Mouse (Mus musculus): ENCODE measurements around the gene Tex264. TPM values are rescaled to one million over a fixed set of nuclear protein-coding genes. Genes with fewer than 3 reads are reported as not detected.
A peak's percentile ranks its signal among the peaks of the same experiment; 100 is the strongest.

Gene Tex264
- polyA plus RNA-seq, 1 experiment from 2014 or later = 67.2 TPM

DNA sequence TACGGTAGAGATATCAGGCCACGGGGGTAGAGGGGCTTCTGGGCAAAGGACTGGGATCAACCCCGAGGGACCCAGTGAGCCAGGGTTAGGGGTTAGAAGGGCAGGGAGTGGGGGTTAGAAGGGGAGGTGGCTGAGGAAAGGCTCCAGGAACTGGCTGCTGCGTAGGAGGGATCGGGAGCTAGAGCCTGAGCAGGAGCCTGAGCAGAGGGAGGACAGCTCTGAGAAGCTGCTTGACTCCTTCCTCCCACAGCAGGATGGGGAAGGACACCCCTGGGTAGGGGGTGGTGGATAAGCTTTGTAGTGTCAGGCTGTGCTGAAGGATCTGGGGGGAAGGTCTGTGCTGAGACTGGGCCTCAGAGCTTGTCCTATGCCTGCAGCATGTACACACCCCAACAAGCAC is 28.9 kb downstream of the Tex264 start:
- Histone ChIP-seq H3K4me1 (ENCODE audit: control insufficient read depth, insufficient read depth, low read length) (no peaks in the 10 kb centered on the region; the same call in 1 of the 2 replicates), H3K4me3 (ENCODE audit: low read depth, low read length) (no peak overlapping the region), H3K27ac (ENCODE audit: low read depth, low read length) (no peak overlapping the region), H3K9ac (replicated peaks; ENCODE audit: low read depth, low read length) (no peak overlapping the region), H3K27me3 (ENCODE audit: control insufficient read depth, insufficient read depth, low read length) (no peaks in the 10 kb centered on the region), H3K4me2 (ENCODE audit: low read depth, low read length) (no peak overlapping the region; the same call in 1 of the 2 replicates), H3K36me3 (ENCODE audit: control insufficient read depth, insufficient read depth, low read length) (peaks cover 8% of the 10 kb centered on the region), H3K9me3 (ENCODE audit: control insufficient read depth, low read length) (no peaks in the 10 kb centered on the region)
- 39% methylated on average over 5 of the region's 5 CpGs for WGBS
- ATAC-seq (ENCODE audit: low read depth) = no peak

DNA sequence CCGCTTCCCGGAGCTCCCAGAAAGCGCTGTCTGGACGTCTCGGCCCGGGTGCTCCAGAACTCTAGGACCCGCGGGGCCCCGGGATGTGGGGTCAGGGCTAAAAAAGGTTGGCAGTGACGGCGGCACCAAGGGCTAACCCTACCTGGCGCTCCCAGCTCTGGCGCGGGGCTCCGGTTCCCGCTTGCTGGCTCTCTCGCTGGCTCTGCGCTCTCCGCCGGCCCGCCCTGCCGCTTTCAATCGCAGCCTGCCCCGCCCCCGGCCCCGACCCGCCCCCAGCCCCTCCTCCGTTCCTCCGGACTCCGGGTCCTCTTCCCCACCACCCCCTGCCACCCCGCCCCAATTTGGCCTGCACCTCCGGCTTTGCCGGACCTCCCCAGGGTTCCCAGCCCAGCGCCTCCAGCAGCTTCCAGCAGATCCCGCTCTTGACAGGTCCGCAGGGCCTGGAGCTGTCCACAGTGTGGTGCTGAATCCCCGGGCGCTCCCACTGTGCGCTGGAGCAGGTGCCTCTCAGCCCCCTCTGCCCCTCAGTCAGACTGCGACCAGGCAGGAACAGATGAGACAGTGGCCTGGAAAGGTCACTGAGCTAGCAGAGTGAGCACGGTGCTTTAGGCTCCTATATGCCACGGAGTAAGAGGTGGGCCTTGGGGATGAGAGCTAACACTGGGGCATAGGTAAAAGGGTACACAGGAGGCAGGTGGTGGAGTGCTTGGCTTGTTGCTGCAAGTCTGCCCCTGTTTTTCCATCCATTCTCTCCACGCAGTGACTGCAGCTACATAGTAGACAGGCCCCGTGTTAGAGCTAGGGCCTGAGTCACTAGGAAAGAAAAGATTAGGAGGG is 29.6 kb downstream of the Tex264 start, which contains the start of gene Grm2:
Gene Grm2 (minus strand): TSS at position 199 of the 837 bp plus-strand sequence.
- Histone ChIP-seq H3K4me3 (ENCODE audit: low read depth, low read length) (peak within 1 kb of the TSS; percentile 39), H3K36me3 (ENCODE audit: control insufficient read depth, insufficient read depth, low read length) (peaks cover 8% of the 10 kb centered on the region; the same call in 1 of the 2 replicates), H3K9me3 (ENCODE audit: control insufficient read depth, low read length) (no peaks in the 10 kb centered on the region), H3K4me2 (ENCODE audit: low read depth, low read length) (peak within 1 kb of the TSS; percentile 71), H3K27ac (ENCODE audit: low read depth, low read length) (no peak within 1 kb of the TSS), H3K9ac (replicated peaks; ENCODE audit: low read depth, low read length) (peak within 1 kb of the TSS; percentile 66), H3K27me3 (ENCODE audit: control insufficient read depth, insufficient read depth, low read length) (no peaks in the 10 kb centered on the region), H3K4me1 (ENCODE audit: control insufficient read depth, insufficient read depth, low read length) (no peaks in the 10 kb centered on the region; the same call in 1 of the 2 replicates)
- peak; percentile 73 for ATAC-seq (ENCODE audit: low read depth)
- WGBS = 1% methylated on average over 29 of the region's 44 CpGs

DNA sequence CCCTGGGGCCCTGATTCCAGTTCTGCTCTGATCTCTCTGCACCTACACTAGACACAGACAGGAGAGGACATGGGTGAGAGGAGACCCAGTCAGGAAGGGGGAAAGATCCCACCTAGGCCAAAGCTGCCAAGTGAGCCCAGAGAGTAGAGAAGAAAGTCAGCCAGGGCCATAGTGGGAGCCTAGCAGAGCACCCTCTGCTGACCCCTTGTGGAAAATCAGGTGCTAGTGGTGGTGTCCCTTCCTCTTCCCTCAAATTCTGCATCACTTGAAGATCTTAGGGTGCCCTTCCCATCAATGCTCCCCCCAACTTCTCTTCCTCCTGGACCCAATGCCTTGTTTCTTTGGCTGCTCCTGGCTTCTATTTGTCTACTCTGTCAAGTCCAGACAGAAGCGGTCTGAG is 33.0 kb downstream of the Tex264 start:
- no peaks in the 10 kb centered on the region; the same call in 1 of the 2 replicates for H3K4me1 ChIP-seq (ENCODE audit: control insufficient read depth, insufficient read depth, low read length)
- no peak overlapping the region for H3K4me2 ChIP-seq (ENCODE audit: low read depth, low read length)
- WGBS = 69% methylated on average over 1 of the region's 1 CpGs
- no peak overlapping the region for H3K4me3 ChIP-seq (ENCODE audit: low read depth, low read length)
- H3K27ac ChIP-seq (ENCODE audit: low read depth, low read length) = no peak overlapping the region
- no peaks in the 10 kb centered on the region for H3K27me3 ChIP-seq (ENCODE audit: control insufficient read depth, insufficient read depth, low read length)
- no peaks in the 10 kb centered on the region for H3K9me3 ChIP-seq (ENCODE audit: control insufficient read depth, low read length)
- ATAC-seq (ENCODE audit: low read depth) = no peak
- H3K36me3 ChIP-seq (ENCODE audit: control insufficient read depth, insufficient read depth, low read length) = no peaks in the 10 kb centered on the region
- H3K9ac ChIP-seq (replicated peaks; ENCODE audit: low read depth, low read length) = no peak overlapping the region

DNA sequence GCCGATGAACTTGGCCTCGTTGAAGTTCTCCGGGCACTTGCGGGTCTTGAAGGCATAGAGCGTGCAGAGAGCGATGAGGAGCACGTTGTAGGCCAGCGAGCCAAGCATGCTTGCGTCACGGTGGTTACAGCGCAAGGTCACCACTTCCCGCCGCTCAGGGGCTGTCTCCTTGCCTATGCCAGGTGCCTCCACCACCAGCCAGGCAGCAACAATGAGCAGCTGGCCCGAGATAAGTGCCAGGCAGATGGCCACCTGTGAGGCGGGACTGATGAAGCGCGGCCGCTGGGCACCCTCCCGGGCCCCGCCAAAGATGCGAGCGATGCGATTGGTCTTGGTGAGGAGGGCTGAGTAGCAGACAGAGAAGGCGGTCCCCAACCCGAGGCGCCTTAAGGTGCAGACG is 38.5 kb downstream of the Tex264 start:
- no peak for ATAC-seq (ENCODE audit: low read depth)
- H3K36me3 ChIP-seq (ENCODE audit: control insufficient read depth, insufficient read depth, low read length) = no peaks in the 10 kb centered on the region
- no peaks in the 10 kb centered on the region for H3K27me3 ChIP-seq (ENCODE audit: control insufficient read depth, insufficient read depth, low read length)
- H3K4me2 ChIP-seq (ENCODE audit: low read depth, low read length) = no peak overlapping the region
- WGBS = 77% methylated on average over 27 of the region's 27 CpGs
- no peak overlapping the region for H3K4me3 ChIP-seq (ENCODE audit: low read depth, low read length)
- no peak overlapping the region for H3K27ac ChIP-seq (ENCODE audit: low read depth, low read length)
- H3K4me1 ChIP-seq (ENCODE audit: control insufficient read depth, insufficient read depth, low read length) = no peaks in the 10 kb centered on the region
- no peak overlapping the region for H3K9ac ChIP-seq (replicated peaks; ENCODE audit: low read depth, low read length)
- H3K9me3 ChIP-seq (ENCODE audit: control insufficient read depth, low read length) = no peaks in the 10 kb centered on the region

DNA sequence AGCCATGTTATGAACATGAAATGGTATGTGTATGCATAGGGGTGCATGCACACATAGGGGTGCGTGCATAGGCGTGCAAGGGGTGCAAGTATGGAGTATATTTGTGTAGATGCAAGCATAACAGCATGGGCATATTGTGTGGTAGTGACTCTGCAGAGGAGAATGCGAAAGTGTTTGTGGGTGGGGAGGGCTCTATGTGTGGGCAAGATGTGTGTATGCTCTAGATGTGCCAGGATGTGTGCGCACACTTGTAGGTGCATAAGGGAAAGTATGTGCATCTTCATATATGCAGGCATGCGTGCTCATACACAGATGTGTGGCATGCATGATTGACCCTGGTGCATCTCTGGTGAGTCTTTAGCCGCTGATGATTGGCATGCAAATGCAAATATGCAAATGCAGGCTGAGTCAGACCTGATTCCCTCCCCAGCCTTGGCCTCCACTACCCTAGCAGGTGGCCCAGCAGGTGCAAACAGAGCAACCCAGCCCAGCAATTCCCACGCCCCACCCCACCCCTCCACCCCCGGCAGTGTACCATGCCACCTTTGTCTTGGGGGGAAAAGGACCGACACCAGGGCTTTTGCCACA is 39.9 kb downstream of the Tex264 start:
- Histone ChIP-seq H3K4me1 (ENCODE audit: control insufficient read depth, insufficient read depth, low read length) (no peaks in the 10 kb centered on the region), H3K9me3 (ENCODE audit: control insufficient read depth, low read length) (no peaks in the 10 kb centered on the region), H3K4me2 (ENCODE audit: low read depth, low read length) (no peak overlapping the region), H3K36me3 (ENCODE audit: control insufficient read depth, insufficient read depth, low read length) (no peaks in the 10 kb centered on the region), H3K27ac (ENCODE audit: low read depth, low read length) (no peak overlapping the region), H3K27me3 (ENCODE audit: control insufficient read depth, insufficient read depth, low read length) (no peaks in the 10 kb centered on the region), H3K9ac (replicated peaks; ENCODE audit: low read depth, low read length) (no peak overlapping the region), H3K4me3 (ENCODE audit: low read depth, low read length) (no peak overlapping the region)
- 80% methylated on average over 9 of the region's 9 CpGs for WGBS
- no peak for ATAC-seq (ENCODE audit: low read depth)

DNA sequence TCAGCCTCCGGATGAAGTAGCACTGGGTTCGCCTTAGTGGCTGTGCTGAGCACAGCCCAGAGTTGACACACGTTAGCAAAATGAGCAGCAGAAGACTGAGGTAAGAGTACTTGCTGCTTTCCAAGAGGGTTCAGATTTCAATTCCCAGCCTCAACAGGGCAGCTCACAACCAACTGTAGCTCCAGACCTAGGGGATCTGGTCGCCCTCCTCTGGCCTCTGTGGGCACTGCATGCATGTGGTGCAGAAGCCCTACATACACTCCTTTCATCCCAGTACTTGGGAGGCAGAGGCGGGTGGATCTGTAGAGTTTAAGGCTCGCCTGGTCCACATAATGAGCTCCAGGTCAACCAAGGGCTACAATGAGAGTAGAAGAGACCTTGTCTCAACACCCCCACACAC is 41.9 kb downstream of the Tex264 start:
- no peaks in the 10 kb centered on the region for H3K36me3 ChIP-seq (ENCODE audit: control insufficient read depth, insufficient read depth, low read length)
- H3K4me1 ChIP-seq (ENCODE audit: control insufficient read depth, insufficient read depth, low read length) = no peaks in the 10 kb centered on the region
- H3K27ac ChIP-seq (ENCODE audit: low read depth, low read length) = no peak overlapping the region
- no peak overlapping the region for H3K4me3 ChIP-seq (ENCODE audit: low read depth, low read length)
- no peak for ATAC-seq (ENCODE audit: low read depth)
- H3K9me3 ChIP-seq (ENCODE audit: control insufficient read depth, low read length) = no peaks in the 10 kb centered on the region
- H3K9ac ChIP-seq (replicated peaks; ENCODE audit: low read depth, low read length) = no peak overlapping the region
- H3K27me3 ChIP-seq (ENCODE audit: control insufficient read depth, insufficient read depth, low read length) = no peaks in the 10 kb centered on the region
- no peak overlapping the region for H3K4me2 ChIP-seq (ENCODE audit: low read depth, low read length)
- 77% methylated on average over 6 of the region's 6 CpGs for whole genome bisulfite sequencing

DNA sequence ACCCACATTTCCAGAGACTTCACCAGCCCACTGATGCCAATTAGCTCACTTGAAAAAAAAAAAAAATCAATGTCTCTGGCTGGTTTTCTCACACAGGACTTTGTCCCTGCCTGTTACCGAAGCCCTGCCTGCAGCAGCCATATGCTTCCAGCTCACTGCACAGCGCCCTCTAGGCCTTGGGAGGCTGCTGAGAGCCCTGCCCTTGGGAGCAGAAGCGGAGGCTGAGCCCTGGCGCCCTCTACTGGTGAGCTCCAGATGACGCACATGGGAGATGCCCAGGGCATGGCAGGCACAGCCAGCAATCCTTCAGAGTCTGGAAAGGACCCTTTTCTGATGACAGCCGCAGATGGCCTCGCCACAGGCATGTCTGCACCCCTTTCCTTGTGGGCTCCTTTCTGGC is 42.6 kb downstream of the Tex264 start:
- Histone ChIP-seq H3K27me3 (ENCODE audit: control insufficient read depth, insufficient read depth, low read length) (no peaks in the 10 kb centered on the region), H3K27ac (ENCODE audit: low read depth, low read length) (no peak overlapping the region), H3K4me2 (ENCODE audit: low read depth, low read length) (no peak overlapping the region), H3K36me3 (ENCODE audit: control insufficient read depth, insufficient read depth, low read length) (no peaks in the 10 kb centered on the region), H3K9me3 (ENCODE audit: control insufficient read depth, low read length) (no peaks in the 10 kb centered on the region), H3K4me3 (ENCODE audit: low read depth, low read length) (no peak overlapping the region), H3K9ac (replicated peaks; ENCODE audit: low read depth, low read length) (no peak overlapping the region), H3K4me1 (ENCODE audit: control insufficient read depth, insufficient read depth, low read length) (no peaks in the 10 kb centered on the region)
- WGBS = 31% methylated on average over 7 of the region's 7 CpGs
- ATAC-seq (ENCODE audit: low read depth) = no peak

DNA sequence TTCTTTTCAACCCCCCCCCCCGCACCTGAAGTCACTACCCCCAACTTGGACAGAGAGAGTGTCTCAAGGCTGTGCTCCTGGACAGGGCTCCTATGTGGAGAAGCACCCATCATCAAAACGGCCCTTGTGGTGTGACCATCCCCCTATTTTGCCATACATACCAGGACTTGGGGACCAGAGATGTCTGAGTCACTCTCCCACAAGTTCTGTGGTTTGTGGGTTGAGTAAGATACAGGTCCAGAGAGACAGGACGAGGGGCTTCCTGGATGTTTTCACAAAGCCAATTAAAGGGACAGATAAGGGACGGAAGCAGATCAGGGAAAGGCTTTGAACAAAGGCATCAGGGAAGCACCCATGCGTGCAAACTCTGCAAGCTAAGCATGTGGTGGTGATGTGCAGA is 44.4 kb downstream of the Tex264 start:
- Histone ChIP-seq H3K4me2 (ENCODE audit: low read depth, low read length) (no peak overlapping the region), H3K27me3 (ENCODE audit: control insufficient read depth, insufficient read depth, low read length) (no peaks in the 10 kb centered on the region)
- WGBS = 72% methylated on average over 5 of the region's 5 CpGs

DNA sequence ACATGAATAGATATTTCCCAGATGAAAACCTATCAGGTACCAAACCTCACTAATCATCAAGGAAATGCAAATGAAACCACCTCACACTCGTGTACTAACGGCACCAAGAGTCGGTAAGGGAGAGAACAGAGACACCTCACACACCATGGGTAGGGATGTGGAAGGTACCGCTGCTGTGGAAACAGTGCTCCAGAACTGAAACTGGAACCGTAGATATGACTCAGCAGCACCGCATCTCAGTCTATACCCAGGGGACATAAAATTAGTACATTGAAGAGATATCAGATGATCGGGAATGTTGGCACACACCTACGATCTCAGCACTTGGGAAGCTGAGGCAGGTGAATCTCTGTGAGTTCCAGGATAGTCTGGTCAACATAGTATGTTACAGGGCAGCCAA is 47.6 kb downstream of the Tex264 start:
- H3K9me3 ChIP-seq (ENCODE audit: control insufficient read depth, low read length) = no peaks in the 10 kb centered on the region
- H3K4me2 ChIP-seq (ENCODE audit: low read depth, low read length) = no peak overlapping the region
- no peak overlapping the region for H3K27ac ChIP-seq (ENCODE audit: low read depth, low read length)
- no peaks in the 10 kb centered on the region for H3K36me3 ChIP-seq (ENCODE audit: control insufficient read depth, insufficient read depth, low read length)
- H3K9ac ChIP-seq (replicated peaks; ENCODE audit: low read depth, low read length) = no peak overlapping the region
- no peak for ATAC-seq (ENCODE audit: low read depth)
- 93% methylated on average over 8 of the region's 8 CpGs for WGBS
- H3K27me3 ChIP-seq (ENCODE audit: control insufficient read depth, insufficient read depth, low read length) = no peaks in the 10 kb centered on the region
- no peak overlapping the region for H3K4me3 ChIP-seq (ENCODE audit: low read depth, low read length)
- no peaks in the 10 kb centered on the region for H3K4me1 ChIP-seq (ENCODE audit: control insufficient read depth, insufficient read depth, low read length)

More for the DNA sequence above, 44.4 kb downstream of the Tex264 start:
- Histone ChIP-seq H3K27ac (ENCODE audit: low read depth, low read length) (no peak overlapping the region), H3K36me3 (ENCODE audit: control insufficient read depth, insufficient read depth, low read length) (no peaks in the 10 kb centered on the region), H3K9ac (replicated peaks; ENCODE audit: low read depth, low read length) (no peak overlapping the region), H3K9me3 (ENCODE audit: control insufficient read depth, low read length) (no peaks in the 10 kb centered on the region), H3K4me3 (ENCODE audit: low read depth, low read length) (no peak overlapping the region), H3K4me1 (ENCODE audit: control insufficient read depth, insufficient read depth, low read length) (no peaks in the 10 kb centered on the region)
- no peak for ATAC-seq (ENCODE audit: low read depth)

Data from neural tube, embryonic 14.5 days (tissue).